Mouse (Mus musculus): ENCODE results near the gene Dll4.

DNA sequence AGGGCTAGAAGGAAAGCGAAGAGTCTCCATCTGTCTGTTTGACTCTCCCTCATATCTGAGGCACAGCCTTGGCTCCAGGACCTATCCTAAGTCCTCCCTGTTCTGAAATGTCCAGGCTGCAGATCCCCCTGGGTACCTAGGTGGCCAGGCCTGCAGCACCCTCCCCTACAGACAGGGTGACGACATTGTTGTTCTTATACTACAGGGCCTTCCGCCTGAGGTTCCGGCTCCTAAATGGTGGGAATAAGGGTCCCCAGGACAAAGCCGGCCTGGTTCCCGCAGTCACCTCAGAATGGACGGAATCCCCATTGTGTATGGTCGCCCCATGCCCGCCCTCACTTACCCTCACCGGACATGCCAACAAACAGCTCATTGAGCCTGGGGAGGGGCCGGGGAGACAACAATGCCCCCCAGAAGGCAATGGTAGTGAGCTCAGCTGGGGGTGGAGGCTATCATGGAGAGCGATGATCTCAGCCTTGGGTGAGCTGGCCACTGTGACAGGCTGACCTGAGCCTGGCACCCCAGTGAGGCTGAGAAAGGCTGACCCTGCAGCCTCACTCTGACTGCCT, 10.8 kb upstream of the Dll4 start:
- no peak for TF ChIP-seq KAT2A (IDR thresholded peaks at IDR 0.05; ENCODE audit: insufficient replicate concordance, low read length)
- no peak for TF ChIP-seq IRF4 (IDR thresholded peaks at IDR 0.05; ENCODE audit: low read depth, low read length)
- TF ChIP-seq USF1 (IDR thresholded peaks at IDR 0.05; ENCODE audit: low read depth, low read length): no peak
- no peak for TF ChIP-seq EP300 (IDR thresholded peaks at IDR 0.05; ENCODE audit: low read length)
- TF ChIP-seq POLR2A (IDR thresholded peaks at IDR 0.05; ENCODE audit: low read depth, low read length): no peak
- TF ChIP-seq CTCF (conservative IDR thresholded peaks at IDR 0.05 in 1 of 2, IDR thresholded peaks at IDR 0.05 in 1 of 2; ENCODE audit: low read depth in 2 of 2, low read length in 2 of 2): no peak
- no peak for TF ChIP-seq BHLHE40 (IDR thresholded peaks at IDR 0.05; ENCODE audit: low read depth, low read length)
- TF ChIP-seq SMC3 (IDR thresholded peaks at IDR 0.05; ENCODE audit: low read depth, low read length): no peak
